Mouse (Mus musculus) lung, postnatal 0 days (tissue): Measurements from ENCODE around the gene Rnf7.

Experiments used
- CTCF ChIP-seq: IDR thresholded peaks from 2 replicates; pipeline ENCODE4 v1.5.1; 2016; ENCODE audit warnings: antibody characterized with exemption, mild to moderate bottlenecking
- EP300 ChIP-seq: IDR thresholded peaks from 2 replicates; pipeline ENCODE4 v1.6.1; 2016; ENCODE audit warnings: antibody characterized with exemption, mild to moderate bottlenecking, control low read depth

- 0 out of 2 replicates have a peak, but pooled peaks have one; percentile 11 for TF ChIP-seq CTCF
- no peak for TF ChIP-seq EP300
Measured at GRCm38 (mm10) chr9:96523148-96523547, 44.7 kb upstream of the Rnf7 start.
